Mouse (Mus musculus) erythroid progenitor cell, adult 5-6 weeks (primary cell): ENCODE measurements around the gene Carmil1. TPM values are rescaled to one million over a fixed set of nuclear protein-coding genes. Genes with fewer than 3 reads are reported as not detected.

ENCODE experiments used
- ATAC-seq: replicated peaks from 2 replicates; pipeline ENCODE4 v1.8.0; 2016; ENCODE audit warnings: moderate number of reproducible peaks, mild to moderate bottlenecking, moderate TSS enrichment, inconsistent platforms; ENCODE audit not compliant: poor library complexity, low FRiP score, severe bottlenecking
- total RNA-seq, 2 experiments: library from RNA; stranded (forward) in 1 of 2; stranded (reverse) in 1 of 2; fragments of 150-400 nt in 1 of 2; fragments of 186-747, 209-891 nt in 1 of 2; gene quantifications; 2 replicates each; pipeline versions ENCODE4 v1.2.3 to v1.2.4; 2015 to 2017; ENCODE audit warnings: low replicate concordance in 2 of 2

Gene Carmil1
- total RNA-seq, 2 experiments from 2014 or later: 0.68 to 3.8 TPM

DNA sequence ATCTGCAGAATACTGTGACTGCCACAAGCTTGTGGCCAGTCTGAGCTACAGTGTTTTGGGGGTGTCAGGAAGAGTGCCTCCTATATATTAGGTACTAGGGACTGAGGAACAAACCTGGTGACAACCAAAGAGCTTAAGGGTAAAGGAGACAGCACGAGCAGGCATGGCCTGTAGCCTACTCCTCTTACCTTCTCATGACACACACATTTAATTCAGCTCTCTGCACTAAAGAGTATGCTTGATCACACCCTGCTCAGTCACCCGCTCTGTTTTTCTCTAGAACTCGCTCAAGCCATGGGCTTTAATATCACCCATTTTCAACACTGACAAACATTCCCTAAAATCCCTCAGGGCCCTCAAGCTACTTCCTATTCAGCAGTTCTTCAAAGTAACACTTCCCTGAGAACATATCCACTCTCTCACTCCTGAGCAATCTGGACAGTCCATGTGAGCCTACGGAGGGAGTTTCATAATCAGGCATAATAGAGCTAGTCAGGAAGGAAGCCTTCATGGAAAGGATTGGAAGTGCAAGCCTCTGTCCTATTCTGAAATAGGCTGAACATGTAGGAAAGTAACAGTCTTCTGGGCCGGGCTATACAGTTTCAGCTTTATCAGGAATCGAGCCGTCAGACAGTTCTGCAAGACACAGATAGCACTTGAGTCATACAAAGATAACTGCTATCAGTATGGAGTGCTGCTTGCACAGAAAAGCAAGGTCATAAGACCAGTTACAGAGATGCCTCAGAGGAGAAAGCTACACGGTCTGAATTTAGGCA lies 121.2 kb downstream of the Carmil1 start:
- peak; percentile 87 for ATAC-seq

- no peak for ATAC-seq
Observed at GRCm38 (mm10) chr13:24157560-24158011, 123.0 kb downstream of the Carmil1 start.

- ATAC-seq: no peak
Observed at GRCm38 (mm10) chr13:24155190-24155589, 125.4 kb downstream of the Carmil1 start.

DNA sequence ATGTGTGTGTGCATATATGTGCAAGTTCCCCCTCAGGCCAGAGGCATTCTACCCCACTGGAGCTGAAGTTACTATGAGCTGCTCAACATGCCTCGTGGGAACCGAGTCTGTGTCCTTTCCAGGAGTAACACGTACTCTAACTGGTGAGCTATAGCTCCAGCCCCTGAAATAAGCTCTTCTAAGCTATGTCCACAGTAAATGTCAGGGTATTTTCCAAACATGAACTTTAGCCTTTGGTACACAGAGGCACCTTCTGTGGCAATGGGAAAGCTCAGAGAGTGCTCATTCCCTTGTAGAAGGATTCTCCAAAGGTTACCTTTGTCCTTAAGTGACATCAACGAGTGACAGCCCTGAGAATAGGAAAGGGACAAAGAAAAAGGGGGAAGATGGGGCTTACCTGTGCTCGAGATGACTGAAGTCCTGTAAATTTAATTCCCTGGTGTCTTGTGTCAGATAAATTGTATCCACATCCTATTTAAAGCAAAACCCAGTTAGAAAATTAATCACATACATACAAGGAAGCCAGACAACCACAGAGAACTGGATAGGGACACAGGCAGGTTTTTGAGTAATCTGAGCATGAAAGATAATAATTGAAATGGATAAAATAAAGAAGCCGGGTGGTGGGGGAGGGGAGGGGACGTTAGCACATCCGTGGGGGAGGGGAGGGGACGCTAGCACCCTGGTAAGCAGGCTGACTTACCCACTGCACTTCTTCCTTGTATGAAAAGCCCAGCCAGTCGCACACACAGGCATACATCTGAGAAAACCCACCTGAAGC lies 126.1 kb downstream of the Carmil1 start:
- ATAC-seq: no peak

DNA sequence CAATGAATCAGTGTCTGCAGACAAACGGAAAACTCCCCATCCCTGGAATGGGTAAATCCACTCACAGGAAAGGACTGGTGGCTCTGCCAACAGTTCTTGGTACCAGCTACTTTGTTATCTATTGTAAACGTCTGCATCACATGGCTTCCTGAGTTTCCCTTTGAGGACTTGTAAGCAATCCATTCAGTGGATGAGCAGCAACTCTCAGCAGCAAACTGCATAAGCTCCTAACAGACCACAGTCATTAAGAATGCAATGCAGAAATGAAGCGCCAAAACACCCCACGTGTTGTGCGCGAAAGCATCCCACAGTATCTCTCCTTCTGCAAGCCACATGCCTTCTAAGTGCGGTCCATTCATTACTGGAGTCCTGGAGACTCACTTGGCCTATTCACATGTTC lies 128.0 kb downstream of the Carmil1 start:
- ATAC-seq: no peak

GRCm38 (mm10) chr13:24151335-24151734 lies 129.3 kb downstream of the Carmil1 start:
- ATAC-seq: no peak

- ATAC-seq: no peak
Observed at GRCm38 (mm10) chr13:24148549-24148948, 132.0 kb downstream of the Carmil1 start.

DNA sequence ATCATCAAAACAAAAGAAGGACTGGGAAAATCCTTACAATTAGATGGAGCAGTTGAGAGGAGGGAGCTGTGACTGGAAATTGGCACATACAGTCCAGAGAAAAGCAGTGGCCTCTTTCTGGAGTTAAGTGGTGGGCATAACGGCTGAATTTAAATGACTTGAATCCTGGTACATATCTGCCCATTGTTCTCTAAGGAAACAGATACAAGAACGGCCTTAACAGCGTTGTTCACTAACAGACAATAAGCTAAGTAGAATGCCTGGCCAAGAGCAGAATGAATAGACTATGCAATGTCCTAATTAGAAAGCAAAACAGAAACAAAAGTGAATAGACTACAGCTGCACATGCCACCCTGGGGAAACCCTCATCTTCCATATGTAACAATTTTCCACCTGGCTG lies 133.6 kb downstream of the Carmil1 start:
- ATAC-seq: no peak

- ATAC-seq: no peak
Observed at GRCm38 (mm10) chr13:24146541-24146940, 134.1 kb downstream of the Carmil1 start.

DNA sequence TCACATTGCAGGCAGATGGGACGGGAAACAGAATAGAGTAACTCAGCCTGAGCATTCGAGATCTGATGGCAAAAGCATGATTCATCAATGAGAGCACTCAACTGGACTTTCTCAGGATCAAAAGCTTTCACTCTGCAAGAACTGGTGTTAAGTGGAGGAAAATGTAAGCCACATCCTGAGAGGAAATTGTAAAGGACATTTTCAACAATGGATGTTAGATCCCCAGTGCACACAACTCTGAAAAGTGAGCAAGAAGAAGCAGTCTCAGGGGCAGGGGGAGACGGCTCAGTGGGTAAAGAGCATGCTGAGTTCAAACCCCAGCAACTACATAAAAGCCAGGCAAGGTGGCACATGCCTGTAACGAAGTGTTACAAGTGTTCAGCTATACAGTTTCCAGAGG lies 135.7 kb downstream of the Carmil1 start:
- no peak for ATAC-seq

GRCm38 (mm10) chr13:24144141-24144540 lies 136.5 kb downstream of the Carmil1 start:
- no peak for ATAC-seq

GRCm38 (mm10) chr13:24136836-24137235 lies 143.8 kb downstream of the Carmil1 start:
- ATAC-seq: no peak

DNA sequence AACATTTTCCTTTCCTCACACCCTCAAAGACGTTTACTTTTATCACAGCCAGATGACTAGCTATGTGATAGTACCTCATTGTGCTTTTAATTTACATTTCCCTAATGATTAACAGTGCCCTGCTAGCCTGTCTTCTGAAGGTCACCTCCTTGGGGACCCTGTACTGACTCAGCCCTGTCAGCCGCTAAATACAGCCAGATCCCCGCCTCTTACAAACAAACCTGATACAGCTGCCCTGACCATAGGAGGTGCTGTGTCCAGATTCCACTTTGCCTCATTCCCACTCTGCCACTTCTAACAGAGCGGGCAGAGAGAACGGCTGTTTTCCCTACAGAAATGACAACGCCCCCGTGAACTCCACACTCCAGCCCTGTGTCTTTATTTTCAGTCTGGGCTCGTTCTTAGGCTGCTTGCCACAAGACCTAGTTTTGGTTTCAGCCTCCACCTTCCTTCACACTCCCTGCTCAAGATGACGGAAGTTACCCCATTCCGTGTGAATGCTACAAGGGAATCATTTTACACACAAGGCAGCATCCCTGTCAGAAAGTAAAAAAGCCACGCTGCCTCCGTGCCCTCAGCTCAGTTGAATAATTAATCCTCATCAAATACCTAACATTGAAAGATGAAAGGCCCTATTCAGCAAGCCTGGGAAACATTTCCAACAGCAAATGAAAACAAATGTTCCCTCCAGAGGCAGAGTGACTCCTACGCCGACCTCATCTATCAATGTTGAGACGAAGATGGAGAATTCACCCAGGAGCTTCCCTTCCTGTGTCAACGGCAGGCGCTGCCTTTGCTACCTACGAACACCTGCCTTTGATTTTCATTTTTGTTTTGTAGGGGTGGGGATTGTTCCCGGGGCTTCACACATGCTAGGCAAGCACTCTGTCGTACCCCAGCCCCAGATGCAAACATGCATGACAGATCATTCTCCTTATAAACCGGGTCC lies 145.0 kb downstream of the Carmil1 start:
- no peak for ATAC-seq

DNA sequence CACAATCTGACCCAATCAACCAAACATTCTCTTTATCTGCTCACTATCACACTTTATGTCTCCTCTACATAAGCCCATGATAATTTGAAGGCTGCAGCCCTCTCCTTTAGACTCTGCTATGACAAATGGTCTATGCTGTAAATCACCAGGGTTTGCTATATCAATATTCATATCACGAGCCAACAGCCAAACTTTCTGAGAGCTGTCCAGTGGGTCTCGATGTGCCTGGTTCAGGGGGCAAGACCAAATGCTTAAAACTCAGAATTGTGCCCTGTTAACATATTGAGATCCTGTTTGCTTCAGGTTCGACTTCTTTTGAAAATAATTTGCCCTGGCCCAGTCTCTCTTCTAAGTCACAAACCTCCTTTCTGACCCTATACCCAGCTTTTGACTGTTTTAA lies 147.7 kb downstream of the Carmil1 start:
- no peak for ATAC-seq

- ATAC-seq: no peak
Observed at GRCm38 (mm10) chr13:24131319-24131718, 149.3 kb downstream of the Carmil1 start.

GRCm38 (mm10) chr13:24130741-24131140 lies 149.9 kb downstream of the Carmil1 start:
- 0 out of 2 replicates have a peak, but pooled peaks have one; percentile 35 for ATAC-seq

- ATAC-seq: no peak
Observed at GRCm38 (mm10) chr13:24128731-24129130, 151.9 kb downstream of the Carmil1 start.

DNA sequence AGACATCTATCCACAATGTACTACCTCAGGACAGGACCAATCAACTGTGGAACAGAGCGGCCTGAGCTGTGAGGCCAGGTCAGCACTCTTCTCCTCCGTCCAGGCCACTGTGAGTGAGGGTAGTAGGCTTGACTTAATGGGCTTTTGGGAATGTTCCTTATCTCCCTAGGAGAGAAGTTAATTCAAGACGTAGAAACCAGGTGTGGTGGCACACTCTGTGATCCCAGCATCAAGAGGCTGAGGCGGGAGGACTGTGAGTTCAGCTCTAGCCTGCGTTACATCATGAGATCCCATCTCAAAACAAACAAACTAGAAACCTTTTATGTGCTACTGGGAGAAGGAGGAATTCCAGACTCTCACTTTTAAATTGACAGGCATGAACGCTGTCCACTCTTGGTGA lies 154.7 kb downstream of the Carmil1 start:
- ATAC-seq: no peak

DNA sequence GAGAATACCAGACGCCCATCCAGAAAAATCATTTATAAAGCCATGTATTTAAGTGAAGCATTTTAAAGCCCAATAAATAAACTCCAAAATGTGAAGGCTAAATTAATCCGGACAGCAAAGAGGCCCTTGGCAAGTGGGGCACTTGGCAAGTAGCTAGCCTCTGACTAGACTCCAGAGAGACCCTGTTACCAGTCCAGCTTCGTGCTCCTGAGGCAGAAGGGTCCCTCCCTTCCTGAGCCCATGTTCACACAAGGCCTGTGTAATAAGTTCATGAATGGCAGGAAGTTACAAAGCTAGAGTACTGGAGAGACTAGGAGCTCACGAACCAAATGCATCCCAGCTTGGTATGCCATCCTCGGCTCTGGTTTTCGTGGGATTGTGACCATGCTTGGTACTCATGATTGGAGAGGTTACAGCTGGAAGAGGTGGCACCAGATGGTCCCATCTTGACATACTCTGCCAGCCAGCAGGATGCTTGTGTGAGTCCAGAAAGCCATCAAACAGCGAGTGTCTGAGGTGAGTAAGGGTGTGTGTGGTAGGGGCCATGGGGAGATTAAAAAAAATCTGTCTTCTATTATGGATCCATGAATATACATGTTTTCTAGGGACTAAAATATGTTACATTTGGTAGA lies 163.3 kb downstream of the Carmil1 start:
- ATAC-seq: no peak
